Mouse (Mus musculus) skeletal muscle tissue, adult 2 months (tissue): ENCODE results near the gene Gm6020.
"Not testable (repeated sequence)": the region's sequence is repeated elsewhere in the genome, so short reads cannot be mapped to it uniquely, and the experiment has no call there.

ENCODE experiments used
- DNase-seq: peaks from one replicate; pipeline ENCODE4 v3.0.0-alpha.2; 2012; ENCODE audit warnings: low read depth, low spot score

Gene Gm6020

GRCm38 (mm10) chr19:61183590-61183989, at the start of gene Gm6020:
Gene Gm6020, plus strand, starts transcription at chr19:61183890.
- DNase-seq: not testable (repeated sequence)

- no peak for DNase-seq
These were observed 45.0 kb upstream of the Gm6020 start for GRCm38 (mm10) chr19:61138655-61139054.

- peak; percentile 89 for DNase-seq
These were observed 43.1 kb upstream of the Gm6020 start, which contains the start of gene Zfp950 for GRCm38 (mm10) chr19:61140342-61141206. Gene Zfp950, minus strand, starts transcription at chr19:61140840.

GRCm38 (mm10) chr19:61141299-61141698, 42.4 kb upstream of the Gm6020 start:
- DNase-seq: no peak

- DNase-seq: no peak
These were observed 32.4 kb upstream of the Gm6020 start for GRCm38 (mm10) chr19:61151372-61151700.

GRCm38 (mm10) chr19:61151701-61152420, 31.8 kb upstream of the Gm6020 start:
- DNase-seq: no peak

GRCm38 (mm10) chr19:61175756-61176324, 7.8 kb upstream of the Gm6020 start, which contains the start of gene Gm7102:
Gene Gm7102, minus strand, starts transcription at chr19:61176309.
- no peak for DNase-seq

- peak; percentile 50 for DNase-seq
These were observed 15.6 kb downstream of the Gm6020 start for GRCm38 (mm10) chr19:61199316-61199715.

GRCm38 (mm10) chr19:61199836-61200235, 16.1 kb downstream of the Gm6020 start:
- DNase-seq: no peak

GRCm38 (mm10) chr19:61207506-61207905, 23.8 kb downstream of the Gm6020 start:
- DNase-seq: not testable (repeated sequence)

GRCm38 (mm10) chr19:61223706-61224328, 40.1 kb downstream of the Gm6020 start:
- no peak for DNase-seq

GRCm38 (mm10) chr19:61224678-61225525, 41.2 kb downstream of the Gm6020 start:
- DNase-seq: no peak

GRCm38 (mm10) chr19:61225526-61226400, 42.1 kb downstream of the Gm6020 start:
- DNase-seq: no peak

- peak; percentile 38 for DNase-seq
These were observed 42.8 kb downstream of the Gm6020 start for GRCm38 (mm10) chr19:61226401-61226927.

GRCm38 (mm10) chr19:61226928-61227854, 43.5 kb downstream of the Gm6020 start:
- DNase-seq: peak; percentile 74

- no peak for DNase-seq
These were observed 44.4 kb downstream of the Gm6020 start, which contains the start of gene Csf2ra for GRCm38 (mm10) chr19:61227941-61228701. Gene Csf2ra, minus strand, starts transcription at chr19:61228429.
